Mouse (Mus musculus): ENCODE measurements at regions not wholly inside any gene's neighbourhood (a gene's known extent, or its start where the extent isn't known, plus 50 kb on each side); places are given as distances from the start of the nearest gene placed in this dataset.

DNA sequence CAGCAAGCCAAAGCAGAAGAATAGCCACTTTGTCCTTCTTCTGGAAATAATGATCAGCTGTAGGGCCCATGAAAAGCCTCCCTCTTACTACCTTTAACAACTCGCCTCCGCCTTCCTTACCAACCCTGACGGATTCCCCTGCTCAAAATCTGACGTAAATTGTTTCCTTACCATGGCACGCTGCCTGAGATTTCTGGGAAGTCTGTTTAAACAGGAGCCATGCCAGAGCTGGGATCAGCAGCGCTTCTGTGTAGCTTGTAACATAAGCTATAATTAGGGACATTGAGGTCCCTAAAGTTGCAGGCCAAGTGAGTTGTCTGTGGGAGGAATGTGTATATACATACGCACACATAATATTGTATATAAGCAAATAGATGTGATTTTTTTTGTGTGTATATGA is 484.6 kb downstream of the Gsdmc2 start:
- Histone ChIP-seq H3K36me3 (replicated peaks in 1 of 2; ENCODE audit: control insufficient read depth in 1 of 2, insufficient read depth in 1 of 2, low read length in 1 of 2) (no peaks in the 10 kb centered on the region), H3K4me1 (ENCODE audit: control insufficient read depth in 1 of 2, insufficient read depth in 2 of 2) (no peaks in the 10 kb centered on the region), H3K27ac (ENCODE audit: insufficient read depth, low read depth) (no peak overlapping the region), H3K4me3 (replicated peaks in 1 of 3; ENCODE audit: low read depth in 2 of 3, low read length in 2 of 3, poor library complexity in 1 of 3) (no peak overlapping the region), H3K9ac (ENCODE audit: insufficient read depth, low read depth) (no peak overlapping the region), H3K27me3 (replicated peaks) (no peaks in the 10 kb centered on the region), H3K79me2 (replicated peaks; ENCODE audit: control insufficient read depth, extremely low read depth, insufficient read depth, poor library complexity, severe bottlenecking) (no peaks in the 10 kb centered on the region), H3K9me3 (replicated peaks; ENCODE audit: low read length) (no peaks in the 10 kb centered on the region), H3K4me2 (ENCODE audit: insufficient read depth, low read depth, poor library complexity, severe bottlenecking) (no peak overlapping the region)
- in situ Hi-C loops (cut with MboI; ENCODE audit: low pct_ligation_motif_present, low pct_unique_long_range_greater_than_20kb, low sequenced_read_pairs) (no loop called here), dilution Hi-C loops (cut with MboI; ENCODE audit: extremely low pct_ligation_motif_present, extremely low pct_unique_long_range_greater_than_20kb, low sequenced_read_pairs) (no loop called here)
- DNase-seq (ENCODE audit: extremely low read depth): no peak
- TF ChIP-seq MEF2A (IDR thresholded peaks at IDR 0.05; ENCODE audit: borderline replicate concordance, low read depth, low read length) (no peak), MYC (IDR thresholded peaks at IDR 0.05; ENCODE audit: low read depth, low read length) (no peak), USF1 (IDR thresholded peaks at IDR 0.05; ENCODE audit: low read depth, low read length) (no peak), ZKSCAN1 (IDR thresholded peaks at IDR 0.05; ENCODE audit: borderline replicate concordance, low read depth, low read length) (no peak), MXI1 (IDR thresholded peaks at IDR 0.05; ENCODE audit: low read depth, low read length) (no peak), CHD1 (IDR thresholded peaks at IDR 0.05; ENCODE audit: low read depth, low read length) (no peak)

DNA sequence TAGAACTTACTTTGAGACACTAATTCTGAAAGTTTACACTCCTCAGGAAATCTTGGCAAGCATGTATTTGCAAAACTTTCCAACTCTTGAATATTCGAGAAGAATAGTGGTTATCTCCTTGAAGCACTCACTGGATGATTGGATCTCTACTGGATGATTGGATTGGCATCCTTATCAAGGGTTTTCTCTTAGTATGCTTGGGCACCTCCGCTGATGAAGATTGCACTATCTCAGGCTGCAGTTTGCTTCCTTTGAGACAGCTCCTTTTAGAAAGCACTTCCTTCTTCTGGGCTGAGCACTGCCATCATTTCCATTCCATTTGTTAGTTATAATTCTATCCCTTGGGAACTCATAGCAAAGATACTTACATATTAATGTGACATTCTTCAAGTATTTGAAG is 503.2 kb downstream of the Gsdmc2 start:
- dilution Hi-C loops (cut with MboI; ENCODE audit: extremely low pct_ligation_motif_present, extremely low pct_unique_long_range_greater_than_20kb, low sequenced_read_pairs) (no loop called here), in situ Hi-C loops (cut with MboI; ENCODE audit: low pct_ligation_motif_present, low pct_unique_long_range_greater_than_20kb, low sequenced_read_pairs) (no loop called here)
- Histone ChIP-seq H3K4me2 (ENCODE audit: insufficient read depth, low read depth, poor library complexity, severe bottlenecking) (no peak overlapping the region), H3K27me3 (replicated peaks) (no peaks in the 10 kb centered on the region), H3K9me3 (replicated peaks; ENCODE audit: low read length) (peaks cover 2% of the 10 kb centered on the region), H3K4me1 (ENCODE audit: control insufficient read depth in 1 of 2, insufficient read depth in 2 of 2) (0 out of 4 replicates have a peak, but pooled peaks cover 0 to 3% of the 10 kb centered on the region in 2 experiments), H3K27ac (ENCODE audit: insufficient read depth, low read depth) (no peak overlapping the region), H3K9ac (ENCODE audit: insufficient read depth, low read depth) (no peak overlapping the region), H3K79me2 (replicated peaks; ENCODE audit: control insufficient read depth, extremely low read depth, insufficient read depth, poor library complexity, severe bottlenecking) (no peaks in the 10 kb centered on the region), H3K4me3 (replicated peaks in 1 of 3; ENCODE audit: low read depth in 2 of 3, low read length in 2 of 3, poor library complexity in 1 of 3) (no peak overlapping the region), H3K36me3 (replicated peaks in 1 of 2; ENCODE audit: control insufficient read depth in 1 of 2, insufficient read depth in 1 of 2, low read length in 1 of 2) (no peaks in the 10 kb centered on the region)
- DNase-seq (ENCODE audit: extremely low read depth): no peak
- TF ChIP-seq NELFE (IDR thresholded peaks at IDR 0.05; ENCODE audit: low read depth, low read length) (no peak), NRF1 (IDR thresholded peaks at IDR 0.05; ENCODE audit: low read depth, low read length) (no peak), IRF4 (IDR thresholded peaks at IDR 0.05; ENCODE audit: low read depth, low read length) (no peak), MAZ (IDR thresholded peaks at IDR 0.05; ENCODE audit: low read depth, low read length) (no peak), MAFK (IDR thresholded peaks at IDR 0.05; ENCODE audit: insufficient replicate concordance, low read length) (no peak), USF2 (conservative IDR thresholded peaks at IDR 0.05; ENCODE audit: low read depth, low read length) (no peak), USF1 (IDR thresholded peaks at IDR 0.05; ENCODE audit: low read depth, low read length) (no peak), ZC3H11A (IDR thresholded peaks at IDR 0.05; ENCODE audit: low read depth, low read length) (no peak), MXI1 (IDR thresholded peaks at IDR 0.05; ENCODE audit: low read depth, low read length) (no peak), CHD2 (IDR thresholded peaks at IDR 0.05; ENCODE audit: low read length) (no peak), PAX5 (IDR thresholded peaks at IDR 0.05; ENCODE audit: low read length) (no peak), EP300 (IDR thresholded peaks at IDR 0.05; ENCODE audit: low read length) (no peak), ZMIZ1 (IDR thresholded peaks at IDR 0.05; ENCODE audit: low read depth, low read length) (no peak), MYC (IDR thresholded peaks at IDR 0.05; ENCODE audit: low read depth, low read length) (no peak), SMC3 (IDR thresholded peaks at IDR 0.05; ENCODE audit: low read depth, low read length) (no peak), POLR2AphosphoS2 (IDR thresholded peaks at IDR 0.05; ENCODE audit: low read depth, low read length) (no peak), MAX (IDR thresholded peaks at IDR 0.05; ENCODE audit: low read length) (no peak), ZNF384 (IDR thresholded peaks at IDR 0.05; ENCODE audit: low read depth, low read length) (no peak), UBTF (IDR thresholded peaks at IDR 0.05; ENCODE audit: low read depth, low read length) (no peak), E2F4 (IDR thresholded peaks at IDR 0.05; ENCODE audit: insufficient replicate concordance, low read depth, low read length) (no peak)
